Mouse (Mus musculus): ENCODE results near the gene Pak7. TPM values are rescaled to one million over a fixed set of nuclear protein-coding genes. Genes with fewer than 3 reads are reported as not detected.
A peak's percentile ranks its signal among the peaks of the same experiment; 100 is the strongest.

The Pak7 gene
- polyA plus RNA-seq, 1 experiment from 2014 or later, result 32.8 TPM

DNA sequence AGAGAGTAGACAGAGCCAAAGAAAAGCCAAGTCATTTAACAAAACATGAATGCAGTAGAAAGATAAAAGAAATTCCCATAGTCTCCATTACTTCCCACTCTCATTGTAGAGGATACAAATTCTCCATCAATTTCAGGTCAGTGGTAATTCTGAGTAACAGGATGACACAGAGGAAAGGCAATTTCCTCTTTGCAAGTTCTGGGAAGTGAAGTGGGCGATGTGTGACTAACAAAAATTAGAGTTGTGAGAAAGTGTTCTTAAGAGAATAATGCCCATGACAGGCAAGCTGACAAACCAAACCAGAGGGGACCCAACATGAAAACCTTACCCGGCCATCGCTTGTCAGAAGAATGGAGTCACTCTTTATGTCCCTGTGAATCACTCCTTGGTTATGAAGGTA is 290.6 kb downstream of the Pak7 start:
- no peak for ATAC-seq (ENCODE audit: low read depth)
- H3K9me3 ChIP-seq (ENCODE audit: control insufficient read depth, low read length), result no peaks in the 10 kb centered on the region
- H3K4me3 ChIP-seq (ENCODE audit: low read depth, low read length), result no peak overlapping the region
- H3K27ac ChIP-seq (ENCODE audit: low read depth, low read length), result no peak overlapping the region
- no peak overlapping the region for H3K9ac ChIP-seq (replicated peaks; ENCODE audit: low read depth, low read length)
- H3K4me1 ChIP-seq (ENCODE audit: control insufficient read depth, insufficient read depth, low read length), result no peaks in the 10 kb centered on the region
- WGBS, result 84% methylated on average over 3 of the region's 3 CpGs
- H3K36me3 ChIP-seq (ENCODE audit: control insufficient read depth, insufficient read depth, low read length), result no peaks in the 10 kb centered on the region
- H3K27me3 ChIP-seq (ENCODE audit: control insufficient read depth, insufficient read depth, low read length), result no peaks in the 10 kb centered on the region
- no peak overlapping the region for H3K4me2 ChIP-seq (ENCODE audit: low read depth, low read length)

DNA sequence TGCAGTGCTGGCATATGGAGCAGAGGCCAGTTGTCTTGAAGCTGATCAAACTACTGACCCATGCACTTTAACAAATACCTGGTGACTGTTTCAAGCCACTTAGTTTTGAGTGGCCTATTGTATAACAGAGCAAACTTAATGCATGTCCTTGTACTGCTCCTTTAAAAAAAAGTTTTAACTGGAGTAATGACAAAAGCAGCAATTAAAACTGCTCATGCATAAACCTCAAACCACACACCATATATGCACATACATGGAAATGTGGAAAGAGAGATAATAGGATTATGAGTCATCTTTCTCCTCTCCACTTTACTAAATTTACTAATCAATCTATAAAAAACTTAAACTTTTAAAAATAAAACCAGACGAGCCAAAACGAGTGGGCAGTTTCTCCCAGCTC is 291.8 kb downstream of the Pak7 start:
- Histone ChIP-seq H3K9ac (replicated peaks; ENCODE audit: low read depth, low read length) (no peak overlapping the region), H3K4me2 (ENCODE audit: low read depth, low read length) (no peak overlapping the region), H3K9me3 (ENCODE audit: control insufficient read depth, low read length) (no peaks in the 10 kb centered on the region), H3K36me3 (ENCODE audit: control insufficient read depth, insufficient read depth, low read length) (no peaks in the 10 kb centered on the region), H3K27me3 (ENCODE audit: control insufficient read depth, insufficient read depth, low read length) (no peaks in the 10 kb centered on the region), H3K4me1 (ENCODE audit: control insufficient read depth, insufficient read depth, low read length) (no peaks in the 10 kb centered on the region), H3K27ac (ENCODE audit: low read depth, low read length) (no peak overlapping the region), H3K4me3 (ENCODE audit: low read depth, low read length) (no peak overlapping the region)
- no peak for ATAC-seq (ENCODE audit: low read depth)
- WGBS, result 82% methylated on average over 2 of the region's 2 CpGs

DNA sequence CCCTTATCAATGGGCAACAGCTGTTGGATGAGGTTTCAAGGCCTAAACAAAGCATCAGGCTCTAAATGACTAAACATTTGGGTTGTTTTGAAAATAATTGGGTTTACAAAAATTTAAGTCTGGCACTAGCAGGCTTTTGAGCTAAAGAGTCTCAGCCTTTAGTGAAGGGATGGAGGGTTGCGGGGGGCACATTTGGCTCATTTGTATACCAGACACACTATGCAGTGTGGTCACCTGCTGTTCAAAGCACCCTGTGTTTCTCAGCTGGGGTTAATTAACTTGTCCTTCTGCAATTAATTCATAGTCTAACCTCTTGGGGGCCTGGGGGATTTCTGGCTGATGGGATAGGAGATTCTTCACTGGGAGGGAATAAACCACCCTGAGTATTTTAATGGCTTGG is 323.4 kb downstream of the Pak7 start:
- H3K4me3 ChIP-seq (ENCODE audit: low read depth, low read length), result peak overlapping the region; percentile 16; the same call in 1 of the 2 replicates

DNA sequence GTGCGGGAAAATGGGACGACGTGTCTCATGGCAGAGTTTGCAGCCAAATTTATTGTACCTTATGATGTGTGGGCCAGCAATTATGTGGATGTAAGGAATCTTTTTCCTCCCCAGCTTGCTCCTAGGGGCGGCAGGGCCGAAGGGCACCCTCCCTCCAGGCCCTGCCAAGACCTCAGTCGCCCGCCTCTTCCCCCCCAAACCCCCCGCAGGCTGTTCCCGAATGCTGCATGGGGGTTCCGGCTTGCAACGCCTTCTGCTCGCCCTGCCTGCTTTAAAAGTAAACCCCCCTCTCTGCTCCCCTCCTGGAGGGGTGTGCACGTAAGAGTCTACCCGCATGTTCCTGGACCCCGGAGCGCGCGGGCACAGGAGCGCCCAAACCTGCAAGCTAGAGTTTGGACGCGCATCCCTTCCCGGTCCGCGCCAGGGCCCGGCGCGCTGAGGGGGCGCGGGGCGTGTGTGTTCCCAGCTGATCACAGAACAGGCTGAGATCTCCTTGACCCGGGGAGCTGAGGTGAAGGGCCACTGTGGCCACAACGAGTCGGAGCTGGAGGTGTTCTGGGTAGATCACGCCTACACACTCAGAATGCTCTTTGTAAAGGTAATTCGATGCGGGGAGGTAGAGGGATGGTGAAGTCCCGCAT is 328.6 kb downstream of the Pak7 start:
- Histone ChIP-seq H3K36me3 (ENCODE audit: control insufficient read depth, insufficient read depth, low read length) (no peaks in the 10 kb centered on the region), H3K27me3 (ENCODE audit: control insufficient read depth, insufficient read depth, low read length) (peaks cover 6% of the 10 kb centered on the region; the same call in 1 of the 2 replicates), H3K4me1 (ENCODE audit: control insufficient read depth, insufficient read depth, low read length) (peaks cover 9% of the 10 kb centered on the region; the same call in 1 of the 2 replicates), H3K4me3 (ENCODE audit: low read depth, low read length) (peak overlapping the region; percentile 50), H3K27ac (ENCODE audit: low read depth, low read length) (peak overlapping the region; percentile 98), H3K9ac (replicated peaks; ENCODE audit: low read depth, low read length) (peak overlapping the region; percentile 87), H3K4me2 (ENCODE audit: low read depth, low read length) (peak overlapping the region; percentile 52), H3K9me3 (ENCODE audit: control insufficient read depth, low read length) (no peaks in the 10 kb centered on the region)
- WGBS, result under 1% methylated on average over 37 of the region's 37 CpGs
- ATAC-seq (ENCODE audit: low read depth), result peak; percentile 32; the same call in 1 of the 2 replicates

More for the DNA sequence above, 323.4 kb downstream of the Pak7 start:
- Histone ChIP-seq H3K9ac (replicated peaks; ENCODE audit: low read depth, low read length) (peak overlapping the region; percentile 42; the same call in 1 of the 2 replicates), H3K27me3 (ENCODE audit: control insufficient read depth, insufficient read depth, low read length) (peaks cover 1% of the 10 kb centered on the region; the same call in 1 of the 2 replicates), H3K4me2 (ENCODE audit: low read depth, low read length) (peak overlapping the region; percentile 48), H3K36me3 (ENCODE audit: control insufficient read depth, insufficient read depth, low read length) (peaks cover 5% of the 10 kb centered on the region; the same call in 1 of the 2 replicates), H3K9me3 (ENCODE audit: control insufficient read depth, low read length) (no peaks in the 10 kb centered on the region), H3K27ac (ENCODE audit: low read depth, low read length) (peak overlapping the region; percentile 70), H3K4me1 (ENCODE audit: control insufficient read depth, insufficient read depth, low read length) (peaks cover 7% of the 10 kb centered on the region; the same call in 1 of the 2 replicates)
- WGBS, result 50% methylated on average over 1 of the region's 1 CpGs
- ATAC-seq (ENCODE audit: low read depth), result no peak

DNA sequence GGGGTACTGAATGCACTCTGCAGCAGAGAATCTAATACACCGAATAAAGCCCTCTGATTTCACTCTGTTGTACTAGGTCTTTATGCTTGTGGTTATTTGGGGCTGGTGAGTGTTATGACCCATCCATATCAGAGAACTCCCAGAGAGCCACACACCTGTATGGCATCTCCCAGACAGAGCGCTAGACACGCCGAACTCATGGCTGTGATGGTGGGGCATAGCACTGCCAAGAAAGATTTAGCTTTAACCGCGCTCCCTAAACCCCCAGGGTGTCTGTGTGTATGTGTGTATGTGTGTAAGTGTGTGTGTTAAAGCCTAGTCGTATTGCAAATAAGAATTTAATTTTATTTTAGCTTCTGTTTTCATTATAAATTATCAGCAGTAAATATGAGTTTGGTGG is 329.4 kb downstream of the Pak7 start:
- H3K36me3 ChIP-seq (ENCODE audit: control insufficient read depth, insufficient read depth, low read length), result no peaks in the 10 kb centered on the region
- peak; percentile 33 for ATAC-seq (ENCODE audit: low read depth)
- H3K9ac ChIP-seq (replicated peaks; ENCODE audit: low read depth, low read length), result peak overlapping the region; percentile 87
- H3K4me3 ChIP-seq (ENCODE audit: low read depth, low read length), result peak overlapping the region; percentile 50
- 3% methylated on average over 7 of the region's 7 CpGs for WGBS
- H3K27ac ChIP-seq (ENCODE audit: low read depth, low read length), result peak overlapping the region; percentile 98
- no peaks in the 10 kb centered on the region for H3K9me3 ChIP-seq (ENCODE audit: control insufficient read depth, low read length)
- H3K4me1 ChIP-seq (ENCODE audit: control insufficient read depth, insufficient read depth, low read length), result peaks cover 9% of the 10 kb centered on the region; the same call in 1 of the 2 replicates
- peak overlapping the region; percentile 52 for H3K4me2 ChIP-seq (ENCODE audit: low read depth, low read length)
- peaks cover 6% of the 10 kb centered on the region; the same call in 1 of the 2 replicates for H3K27me3 ChIP-seq (ENCODE audit: control insufficient read depth, insufficient read depth, low read length)

DNA sequence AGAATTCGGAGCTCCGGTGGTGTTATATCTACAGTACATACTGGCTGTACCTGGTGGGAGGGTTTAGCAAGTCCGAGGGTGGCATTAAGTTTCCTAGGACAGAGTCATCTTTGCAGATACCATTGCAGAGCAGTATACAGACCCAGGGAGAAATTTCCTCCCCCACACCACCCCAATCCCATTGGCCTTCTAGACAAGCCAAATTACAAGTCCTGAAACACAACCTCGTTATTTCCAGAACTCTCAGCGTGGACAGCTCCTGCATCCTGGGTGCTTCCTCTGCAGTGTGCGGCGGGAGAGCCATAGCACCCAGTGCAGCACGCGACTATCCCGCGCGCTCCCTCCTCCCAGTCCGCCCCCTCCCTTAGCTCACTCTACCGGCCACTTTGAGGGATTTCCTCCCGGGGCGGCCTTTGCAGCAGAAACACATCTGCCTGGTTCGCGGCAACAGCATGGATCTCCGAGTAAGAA is 329.9 kb downstream of the Pak7 start:
- Histone ChIP-seq H3K27ac (ENCODE audit: low read depth, low read length) (peak overlapping the region; percentile 98), H3K27me3 (ENCODE audit: control insufficient read depth, insufficient read depth, low read length) (peaks cover 6% of the 10 kb centered on the region; the same call in 1 of the 2 replicates), H3K36me3 (ENCODE audit: control insufficient read depth, insufficient read depth, low read length) (no peaks in the 10 kb centered on the region), H3K4me1 (ENCODE audit: control insufficient read depth, insufficient read depth, low read length) (peaks cover 9% of the 10 kb centered on the region; the same call in 1 of the 2 replicates), H3K4me2 (ENCODE audit: low read depth, low read length) (peak overlapping the region; percentile 52), H3K4me3 (ENCODE audit: low read depth, low read length) (peak overlapping the region; percentile 50), H3K9ac (replicated peaks; ENCODE audit: low read depth, low read length) (peak overlapping the region; percentile 87), H3K9me3 (ENCODE audit: control insufficient read depth, low read length) (no peaks in the 10 kb centered on the region)
- 4% methylated on average over 19 of the region's 19 CpGs for WGBS
- peak; percentile 57 for ATAC-seq (ENCODE audit: low read depth)

DNA sequence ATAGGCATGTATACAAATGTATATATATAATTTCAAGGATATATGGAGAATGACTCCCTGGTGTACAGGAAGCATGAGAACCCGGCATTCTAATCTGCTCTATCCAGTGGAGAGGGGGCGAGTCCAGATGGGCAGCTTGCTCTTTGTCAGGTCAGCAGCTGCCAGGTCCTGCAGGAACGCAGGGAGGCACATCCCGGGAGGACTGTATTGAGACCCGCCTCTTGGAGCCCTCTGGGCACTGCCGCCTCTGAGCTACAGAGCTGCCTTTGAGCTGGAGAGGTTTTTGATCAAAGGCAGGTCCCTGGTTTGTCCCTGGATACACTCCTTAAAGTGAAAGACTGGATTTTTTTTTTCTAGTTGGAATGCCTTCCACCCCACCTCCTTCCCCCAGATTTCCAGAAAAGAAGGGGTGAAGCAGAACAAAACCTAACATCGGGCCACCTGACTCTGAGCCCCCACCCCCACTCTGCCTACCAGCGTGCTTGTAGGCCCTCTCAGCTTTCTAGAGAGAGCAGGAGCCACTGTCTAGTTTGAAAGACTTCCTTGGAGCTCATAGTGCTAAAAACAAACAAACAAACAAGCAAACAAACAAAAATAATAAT is 336.0 kb downstream of the Pak7 start, which contains the start of gene Lamp5:
TSS of gene Lamp5 (plus strand) at position 552 of the 602 bp plus-strand sequence.
- Histone ChIP-seq H3K9ac (replicated peaks; ENCODE audit: low read depth, low read length) (peak within 1 kb of the TSS; percentile 68), H3K27ac (ENCODE audit: low read depth, low read length) (peak within 1 kb of the TSS; percentile 91), H3K4me2 (ENCODE audit: low read depth, low read length) (peak within 1 kb of the TSS; percentile 57), H3K9me3 (ENCODE audit: control insufficient read depth, low read length) (no peaks in the 10 kb centered on the region), H3K4me1 (ENCODE audit: control insufficient read depth, insufficient read depth, low read length) (peaks cover 3% of the 10 kb centered on the region; the same call in 1 of the 2 replicates), H3K36me3 (ENCODE audit: control insufficient read depth, insufficient read depth, low read length) (no peaks in the 10 kb centered on the region), H3K27me3 (ENCODE audit: control insufficient read depth, insufficient read depth, low read length) (no peaks in the 10 kb centered on the region), H3K4me3 (ENCODE audit: low read depth, low read length) (peak within 1 kb of the TSS; percentile 31)
- WGBS, result 3% methylated on average over 8 of the region's 8 CpGs
- peak; percentile 59 for ATAC-seq (ENCODE audit: low read depth)

DNA sequence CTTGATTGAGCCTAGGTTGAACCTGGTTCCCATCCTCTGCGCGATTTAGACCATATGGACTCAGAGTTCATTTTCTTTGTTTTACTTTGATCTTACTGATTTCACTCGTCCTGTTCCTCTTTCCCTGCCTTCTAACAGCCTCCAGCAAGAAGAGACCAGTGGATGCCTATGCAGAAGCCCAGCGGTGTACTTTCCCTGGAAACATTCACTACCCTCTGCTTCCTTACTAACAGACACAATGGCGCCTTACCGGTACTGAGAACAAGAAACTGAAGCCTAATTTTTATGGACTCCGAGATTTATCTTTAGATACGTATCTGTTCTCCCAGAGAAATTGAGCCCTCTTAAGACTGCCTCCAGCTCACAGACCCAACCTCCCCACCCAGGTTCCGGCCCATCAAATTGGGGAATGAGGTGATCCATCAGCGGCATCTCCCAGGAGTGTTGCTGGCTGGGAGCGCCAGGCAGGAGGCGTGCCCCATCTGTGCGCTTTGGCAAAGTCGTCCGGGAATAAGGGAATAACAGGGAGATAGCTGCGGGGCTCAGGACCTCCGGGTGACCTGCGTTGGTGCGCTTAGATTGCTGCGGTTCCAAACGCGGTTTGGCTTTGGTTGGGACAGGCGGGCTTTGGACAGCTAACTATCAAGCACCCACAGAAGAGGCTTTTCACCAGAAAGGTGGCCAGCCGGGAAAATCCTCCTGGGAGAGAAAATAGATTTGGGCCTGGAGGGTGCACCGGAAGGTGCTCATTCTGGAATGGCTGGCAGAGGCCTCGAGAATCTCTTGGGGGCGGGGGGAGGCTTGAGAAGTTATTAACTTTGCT is 336.8 kb downstream of the Pak7 start:
- H3K9ac ChIP-seq (replicated peaks; ENCODE audit: low read depth, low read length), result peak overlapping the region; percentile 68
- peak overlapping the region; percentile 57 for H3K4me2 ChIP-seq (ENCODE audit: low read depth, low read length)
- H3K27me3 ChIP-seq (ENCODE audit: control insufficient read depth, insufficient read depth, low read length), result no peaks in the 10 kb centered on the region
- 11% methylated on average over 27 of the region's 27 CpGs for WGBS
- peak; percentile 89 for ATAC-seq (ENCODE audit: low read depth)
- no peaks in the 10 kb centered on the region for H3K36me3 ChIP-seq (ENCODE audit: control insufficient read depth, insufficient read depth, low read length)
- H3K9me3 ChIP-seq (ENCODE audit: control insufficient read depth, low read length), result no peaks in the 10 kb centered on the region
- H3K4me3 ChIP-seq (ENCODE audit: low read depth, low read length), result peak overlapping the region; percentile 31
- peak overlapping the region; percentile 91 for H3K27ac ChIP-seq (ENCODE audit: low read depth, low read length)
- H3K4me1 ChIP-seq (ENCODE audit: control insufficient read depth, insufficient read depth, low read length), result peaks cover 3% of the 10 kb centered on the region; the same call in 1 of the 2 replicates
